Mouse (Mus musculus): ENCODE results near the gene Zbed6. TPM values are rescaled to one million over a fixed set of nuclear protein-coding genes. Genes with fewer than 3 reads are reported as not detected.

Zbed6 gene
- polyA plus RNA-seq, 1 experiment from 2014 or later = not detected

- no peaks in the 10 kb centered on the region for H3K27me3 ChIP-seq (replicated peaks)
- peaks cover 3% of the 10 kb centered on the region; the same call in 1 of the 2 replicates for H3K36me3 ChIP-seq
- H3K9ac ChIP-seq = peak within 1 kb of the TSS; percentile 74
- H3K9me3 ChIP-seq = no peaks in the 10 kb centered on the region
- peak within 1 kb of the TSS; percentile 91 for H3K27ac ChIP-seq
- ATAC-seq (ENCODE audit: insufficient read depth, low FRiP score, low read depth) = peak; percentile 98
- H3K4me2 ChIP-seq = peak within 1 kb of the TSS; percentile 67
- H3K4me3 ChIP-seq (replicated peaks) = peak within 1 kb of the TSS; percentile 73
- H3K4me1 ChIP-seq = peaks cover 39% of the 10 kb centered on the region
- 3% methylated on average over 26 of the region's 26 CpGs for WGBS
These were observed 683 bp upstream of the Zbed6 start, which contains the start of gene Gm38394 for GRCm38 (mm10) chr1:133661203-133661933. Gene Gm38394 (minus strand): TSS chr1:133661318.

GRCm38 (mm10) chr1:133658878-133659277, 1.8 kb downstream of the Zbed6 start:
- Histone ChIP-seq H3K27ac (no peak overlapping the region), H3K27me3 (replicated peaks) (no peaks in the 10 kb centered on the region), H3K9me3 (no peaks in the 10 kb centered on the region), H3K4me1 (peaks cover 37% of the 10 kb centered on the region), H3K4me3 (replicated peaks) (no peak overlapping the region; the same call in 1 of the 2 replicates), H3K4me2 (peak overlapping the region; percentile 67; the same call in 1 of the 2 replicates), H3K36me3 (peaks cover 3% of the 10 kb centered on the region; the same call in 1 of the 2 replicates), H3K9ac (no peak overlapping the region)
- 81% methylated on average over 3 of the region's 3 CpGs for WGBS
- no peak for ATAC-seq (ENCODE audit: insufficient read depth, low FRiP score, low read depth)

- H3K9me3 ChIP-seq = no peaks in the 10 kb centered on the region
- H3K27ac ChIP-seq = no peak overlapping the region
- WGBS = 40% methylated on average over 5 of the region's 5 CpGs
- peaks cover 3% of the 10 kb centered on the region; the same call in 1 of the 2 replicates for H3K36me3 ChIP-seq
- peaks cover 31% of the 10 kb centered on the region for H3K4me1 ChIP-seq
- ATAC-seq (ENCODE audit: insufficient read depth, low FRiP score, low read depth) = no peak
- H3K9ac ChIP-seq = no peak overlapping the region
- H3K4me3 ChIP-seq (replicated peaks) = no peak overlapping the region
- no peak overlapping the region for H3K4me2 ChIP-seq
- no peaks in the 10 kb centered on the region for H3K27me3 ChIP-seq (replicated peaks)
These were observed 3.9 kb downstream of the Zbed6 start for GRCm38 (mm10) chr1:133656811-133657210.

GRCm38 (mm10) chr1:133653033-133653432, 7.7 kb downstream of the Zbed6 start:
- no peak for ATAC-seq (ENCODE audit: insufficient read depth, low FRiP score, low read depth)
- Histone ChIP-seq H3K9me3 (no peaks in the 10 kb centered on the region), H3K36me3 (no peaks in the 10 kb centered on the region; the same call in 1 of the 2 replicates), H3K9ac (no peak overlapping the region), H3K4me2 (no peak overlapping the region), H3K4me1 (peaks cover 11% of the 10 kb centered on the region), H3K27me3 (replicated peaks) (no peaks in the 10 kb centered on the region), H3K4me3 (replicated peaks) (no peak overlapping the region), H3K27ac (no peak overlapping the region)
- 95% methylated on average over 1 of the region's 1 CpGs for WGBS

GRCm38 (mm10) chr1:133650288-133651055, 10.2 kb downstream of the Zbed6 start:
- WGBS = 92% methylated on average over 7 of the region's 7 CpGs
- ATAC-seq (ENCODE audit: insufficient read depth, low FRiP score, low read depth) = no peak
- H3K4me1 ChIP-seq = no peaks in the 10 kb centered on the region
- H3K36me3 ChIP-seq = peaks cover 10% of the 10 kb centered on the region; the same call in 1 of the 2 replicates
- no peaks in the 10 kb centered on the region for H3K9me3 ChIP-seq
- no peak overlapping the region for H3K4me2 ChIP-seq
- H3K9ac ChIP-seq = no peak overlapping the region
- no peak overlapping the region for H3K27ac ChIP-seq
- H3K4me3 ChIP-seq (replicated peaks) = no peak overlapping the region
- H3K27me3 ChIP-seq (replicated peaks) = no peaks in the 10 kb centered on the region

GRCm38 (mm10) chr1:133645652-133646051, 15.0 kb downstream of the Zbed6 start:
- no peak overlapping the region for H3K4me3 ChIP-seq (replicated peaks)
- H3K27me3 ChIP-seq (replicated peaks) = no peaks in the 10 kb centered on the region
- H3K9me3 ChIP-seq = no peaks in the 10 kb centered on the region
- no peak overlapping the region for H3K4me2 ChIP-seq
- no peak overlapping the region for H3K9ac ChIP-seq
- H3K4me1 ChIP-seq = no peaks in the 10 kb centered on the region
- 86% methylated on average over 5 of the region's 5 CpGs for WGBS
- no peak for ATAC-seq (ENCODE audit: insufficient read depth, low FRiP score, low read depth)
- H3K36me3 ChIP-seq = peaks cover 42% of the 10 kb centered on the region
- H3K27ac ChIP-seq = no peak overlapping the region

- H3K36me3 ChIP-seq = peaks cover 59% of the 10 kb centered on the region
These were observed 19.5 kb downstream of the Zbed6 start for GRCm38 (mm10) chr1:133641163-133641562.

GRCm38 (mm10) chr1:133638517-133638916, 22.2 kb downstream of the Zbed6 start:
- 89% methylated on average over 6 of the region's 6 CpGs for WGBS
- Histone ChIP-seq H3K9ac (no peak overlapping the region), H3K36me3 (peaks cover 56% of the 10 kb centered on the region), H3K4me1 (no peaks in the 10 kb centered on the region), H3K27me3 (replicated peaks) (no peaks in the 10 kb centered on the region), H3K27ac (no peak overlapping the region), H3K4me3 (replicated peaks) (no peak overlapping the region), H3K4me2 (no peak overlapping the region), H3K9me3 (no peaks in the 10 kb centered on the region)
- no peak for ATAC-seq (ENCODE audit: insufficient read depth, low FRiP score, low read depth)

More at GRCm38 (mm10) chr1:133641163-133641562, 19.5 kb downstream of the Zbed6 start:
- Histone ChIP-seq H3K27me3 (replicated peaks) (no peaks in the 10 kb centered on the region), H3K4me2 (no peak overlapping the region), H3K27ac (no peak overlapping the region), H3K9me3 (no peaks in the 10 kb centered on the region), H3K4me1 (no peaks in the 10 kb centered on the region), H3K4me3 (replicated peaks) (no peak overlapping the region), H3K9ac (no peak overlapping the region)
- no peak for ATAC-seq (ENCODE audit: insufficient read depth, low FRiP score, low read depth)
- WGBS = 84% methylated on average over 2 of the region's 2 CpGs

- H3K9me3 ChIP-seq = no peaks in the 10 kb centered on the region
- H3K9ac ChIP-seq = no peak overlapping the region
- H3K27ac ChIP-seq = no peak overlapping the region
- H3K36me3 ChIP-seq = peaks cover 64% of the 10 kb centered on the region
- no peaks in the 10 kb centered on the region for H3K27me3 ChIP-seq (replicated peaks)
- H3K4me1 ChIP-seq = no peaks in the 10 kb centered on the region
- no peak overlapping the region for H3K4me2 ChIP-seq
- WGBS = 87% methylated on average over 2 of the region's 2 CpGs
- ATAC-seq (ENCODE audit: insufficient read depth, low FRiP score, low read depth) = no peak
- no peak overlapping the region for H3K4me3 ChIP-seq (replicated peaks)
These were observed 28.5 kb downstream of the Zbed6 start for GRCm38 (mm10) chr1:133632168-133632567.

- H3K9ac ChIP-seq = no peak overlapping the region
- 76% methylated on average over 2 of the region's 2 CpGs for WGBS
- no peaks in the 10 kb centered on the region for H3K27me3 ChIP-seq (replicated peaks)
- H3K36me3 ChIP-seq = peaks cover 61% of the 10 kb centered on the region
- H3K27ac ChIP-seq = no peak overlapping the region
- H3K4me2 ChIP-seq = no peak overlapping the region
- ATAC-seq (ENCODE audit: insufficient read depth, low FRiP score, low read depth) = no peak
- no peaks in the 10 kb centered on the region for H3K4me1 ChIP-seq
- H3K9me3 ChIP-seq = no peaks in the 10 kb centered on the region
- H3K4me3 ChIP-seq (replicated peaks) = no peak overlapping the region
These were observed 35.6 kb downstream of the Zbed6 start for GRCm38 (mm10) chr1:133625052-133625451.

- 60% methylated on average over 8 of the region's 8 CpGs for WGBS
- H3K27ac ChIP-seq = no peak overlapping the region
These were observed 42.4 kb downstream of the Zbed6 start for GRCm38 (mm10) chr1:133618311-133618710.

GRCm38 (mm10) chr1:133617908-133618307, 42.8 kb downstream of the Zbed6 start:
- WGBS = 39% methylated on average over 2 of the region's 2 CpGs
- Histone ChIP-seq H3K27ac (no peak overlapping the region), H3K9ac (no peak overlapping the region), H3K4me1 (no peaks in the 10 kb centered on the region), H3K9me3 (no peaks in the 10 kb centered on the region), H3K36me3 (peaks cover 38% of the 10 kb centered on the region), H3K4me3 (replicated peaks) (no peak overlapping the region), H3K4me2 (no peak overlapping the region), H3K27me3 (replicated peaks) (no peaks in the 10 kb centered on the region)
- no peak for ATAC-seq (ENCODE audit: insufficient read depth, low FRiP score, low read depth)

More at GRCm38 (mm10) chr1:133618311-133618710, 42.4 kb downstream of the Zbed6 start:
- H3K4me2 ChIP-seq = no peak overlapping the region
- no peak overlapping the region for H3K9ac ChIP-seq
- H3K27me3 ChIP-seq (replicated peaks) = no peaks in the 10 kb centered on the region
- no peaks in the 10 kb centered on the region for H3K9me3 ChIP-seq
- H3K4me1 ChIP-seq = no peaks in the 10 kb centered on the region
- peak; percentile 53; the same call in 1 of the 2 replicates for ATAC-seq (ENCODE audit: insufficient read depth, low FRiP score, low read depth)
- peaks cover 42% of the 10 kb centered on the region for H3K36me3 ChIP-seq
- H3K4me3 ChIP-seq (replicated peaks) = no peak overlapping the region

Data from stomach, embryonic 15.5 days (tissue).